Mouse (Mus musculus) heart, adult 8-10 months (tissue): ENCODE data around the gene Gad2. TPM values are rescaled to one million over a fixed set of nuclear protein-coding genes. Genes with fewer than 3 reads are reported as not detected.
A peak's percentile ranks its signal among the peaks of the same experiment; 100 is the strongest.

Experiments
- DNase-seq: peaks from one replicate; pipeline ENCODE4 v3.0.0; 2022; ENCODE audit warnings: low spot score
- total RNA-seq, 4 experiments: library from RNA; stranded (reverse); gene quantifications; 2 replicates each; pipeline ENCODE4 v1.2.4; 2022

Gene Gad2
- total RNA-seq, 4 experiments from 2014 or later = not detected

DNA sequence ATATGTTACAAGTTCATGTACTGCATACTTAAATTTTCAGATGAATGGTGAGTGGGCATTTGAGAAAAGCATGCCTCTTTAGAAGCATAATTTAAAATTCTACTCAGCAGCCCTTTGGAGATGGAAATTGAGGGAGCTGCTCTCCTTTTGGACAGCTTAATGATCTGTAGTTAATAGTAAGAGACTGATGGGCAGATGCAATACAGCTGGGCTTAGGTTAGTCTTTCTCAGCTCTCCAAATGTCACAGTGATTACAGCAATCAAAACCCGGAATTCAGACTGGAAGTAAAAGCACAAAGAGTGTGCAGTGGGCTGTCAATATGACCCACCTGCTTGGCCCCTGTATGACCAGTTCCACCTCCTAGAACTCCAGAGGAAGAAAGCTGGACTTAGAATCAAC is 24.1 kb downstream of the Gad2 start:
- no peak for DNase-seq

DNA sequence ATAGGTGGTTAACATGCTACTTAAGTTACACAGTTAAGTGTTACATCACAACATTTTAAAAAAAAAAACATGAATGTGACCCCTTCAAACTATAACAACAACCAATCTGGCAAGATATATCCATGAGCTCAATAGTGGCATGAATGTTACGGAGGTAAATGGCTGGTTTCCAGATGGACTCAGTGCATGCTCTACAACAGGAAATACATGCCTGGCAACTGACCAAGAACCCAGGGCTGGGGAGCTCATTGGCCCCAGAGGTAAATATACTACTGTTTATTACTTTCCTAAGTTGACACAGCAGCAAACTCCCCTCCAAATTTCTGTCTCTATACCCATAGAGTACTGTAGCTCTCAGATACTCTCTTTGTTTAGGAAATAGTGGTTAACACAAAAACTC is 26.4 kb downstream of the Gad2 start:
- DNase-seq = no peak

DNA sequence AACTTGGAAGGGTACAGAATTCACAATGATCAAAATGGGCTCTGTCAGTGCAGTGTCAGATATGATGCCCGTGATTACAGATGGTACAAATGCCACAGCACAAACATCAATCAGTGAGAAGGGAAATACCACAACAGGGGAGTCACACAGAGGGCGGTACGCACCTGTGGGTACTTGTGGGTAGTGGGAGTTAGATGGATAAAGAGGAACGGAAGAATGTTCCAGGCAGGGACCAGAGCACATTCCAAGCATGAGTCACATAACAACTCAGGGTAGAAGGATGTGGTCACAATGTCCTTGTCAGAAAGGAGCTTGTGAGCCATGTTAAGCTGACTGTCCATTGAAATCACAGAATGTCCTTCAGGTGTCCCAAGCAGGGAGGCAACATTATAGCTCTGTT is 29.8 kb downstream of the Gad2 start:
- no peak for DNase-seq

DNA sequence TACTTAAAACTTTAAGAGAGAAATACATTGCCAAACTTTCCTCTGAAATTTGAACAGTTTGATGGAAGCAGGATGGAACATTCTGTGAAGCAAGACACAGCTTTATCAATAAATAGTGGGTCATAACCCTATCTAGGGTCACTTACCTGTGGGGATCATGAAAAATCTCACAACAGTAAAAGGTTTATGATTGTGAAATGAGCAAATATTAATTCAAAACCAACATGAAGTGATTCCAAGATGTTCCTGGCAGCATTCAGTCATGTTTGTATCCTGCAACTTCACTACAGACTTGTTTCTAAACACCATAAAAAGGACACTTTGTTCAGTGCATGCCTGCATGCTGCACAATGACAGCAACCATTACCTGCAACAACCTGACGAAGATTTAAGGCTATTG is 41.7 kb downstream of the Gad2 start:
- DNase-seq = no peak

DNA sequence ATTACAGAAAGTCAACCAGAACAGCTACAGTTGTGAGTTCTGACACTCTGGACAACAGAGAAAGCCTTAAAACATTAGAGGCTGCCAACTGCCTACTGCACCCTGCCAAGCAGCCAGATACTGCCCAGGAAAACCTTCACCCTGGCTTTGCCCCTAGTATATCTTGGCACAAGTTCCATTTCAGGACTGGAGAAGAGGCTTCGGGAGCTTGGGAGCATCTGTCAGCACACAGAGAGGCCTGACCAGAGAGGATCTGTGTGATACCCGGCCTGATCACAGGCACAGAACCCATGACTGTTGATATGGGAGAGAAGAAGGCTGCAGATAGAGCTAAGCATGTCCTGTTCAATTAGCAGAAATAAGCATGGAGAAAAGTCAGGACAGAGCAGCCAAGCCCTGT is 48.4 kb downstream of the Gad2 start:
- peak; percentile 5 for DNase-seq

DNA sequence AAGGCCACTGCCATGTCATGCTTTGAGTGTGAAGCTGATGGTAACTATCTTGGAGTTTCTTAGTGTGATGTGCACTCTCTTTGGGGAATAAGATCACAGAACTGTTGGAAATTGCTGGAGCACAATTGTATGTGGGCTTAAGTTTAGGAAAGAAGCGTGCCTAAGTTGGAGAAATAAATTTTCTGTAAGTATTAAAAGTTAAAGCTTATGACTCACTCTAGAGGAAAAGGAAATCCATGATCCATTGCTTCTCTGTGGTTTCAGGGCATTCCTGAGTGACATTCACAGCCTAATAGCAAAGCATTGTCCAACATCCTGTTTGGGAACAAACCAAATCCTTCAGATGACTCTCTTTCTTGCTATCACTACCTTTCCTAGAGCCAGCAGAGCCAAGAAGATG is 49.3 kb downstream of the Gad2 start:
- no peak for DNase-seq

DNA sequence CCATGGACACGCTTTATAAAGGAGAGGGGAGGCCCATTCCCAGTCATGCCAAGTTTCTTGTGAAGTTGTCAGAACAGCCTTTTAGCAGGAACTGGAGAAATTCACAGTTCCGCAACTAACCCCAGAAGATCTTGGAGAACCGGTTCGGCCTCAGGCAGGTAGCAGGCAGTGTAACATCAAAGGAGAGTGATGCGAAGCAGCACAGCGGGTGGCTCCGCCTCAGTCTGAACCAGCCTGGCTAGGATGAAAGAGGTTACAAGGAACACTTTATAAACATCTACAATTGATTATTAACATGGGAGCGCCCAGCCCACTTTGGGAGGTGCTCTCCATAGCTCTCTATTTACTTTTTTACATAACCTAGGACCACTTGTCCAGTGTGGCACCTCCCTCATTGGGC is 55.1 kb downstream of the Gad2 start:
- DNase-seq = no peak

DNA sequence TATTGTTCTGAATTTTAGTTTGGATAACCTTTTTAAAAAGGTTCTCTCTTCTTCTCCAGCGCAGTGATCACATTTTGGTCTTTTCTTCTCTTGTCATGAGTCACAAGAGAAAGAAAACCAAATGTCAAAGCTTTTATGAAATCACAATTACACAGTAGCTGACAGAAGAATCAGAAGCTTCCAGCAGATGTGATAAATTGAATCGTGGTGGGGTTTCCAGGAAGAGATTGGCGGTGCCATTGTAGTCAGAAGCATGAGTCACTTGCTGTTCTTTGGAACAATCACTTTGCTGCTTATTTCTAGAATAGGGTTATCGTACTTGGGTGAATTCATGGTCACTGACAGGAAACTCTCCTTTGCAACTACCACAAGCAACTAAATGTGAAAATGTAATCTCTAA is 57.9 kb downstream of the Gad2 start:
- DNase-seq = no peak

DNA sequence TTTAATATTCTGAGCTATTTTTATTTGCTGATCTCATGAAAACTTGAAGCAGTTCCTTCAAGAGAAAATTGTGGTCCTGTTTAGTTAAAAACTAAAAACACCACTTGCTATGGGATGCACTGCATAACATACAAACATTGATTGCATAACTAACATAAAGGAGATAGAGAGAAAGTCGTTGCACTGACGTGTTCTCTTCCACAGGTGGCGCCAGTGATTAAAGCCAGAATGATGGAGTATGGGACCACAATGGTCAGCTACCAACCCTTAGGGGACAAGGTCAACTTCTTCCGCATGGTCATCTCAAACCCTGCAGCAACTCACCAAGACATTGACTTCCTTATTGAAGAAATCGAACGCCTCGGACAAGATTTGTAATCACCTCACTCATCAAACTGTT is 68.0 kb downstream of the Gad2 start:
- DNase-seq = no peak

DNA sequence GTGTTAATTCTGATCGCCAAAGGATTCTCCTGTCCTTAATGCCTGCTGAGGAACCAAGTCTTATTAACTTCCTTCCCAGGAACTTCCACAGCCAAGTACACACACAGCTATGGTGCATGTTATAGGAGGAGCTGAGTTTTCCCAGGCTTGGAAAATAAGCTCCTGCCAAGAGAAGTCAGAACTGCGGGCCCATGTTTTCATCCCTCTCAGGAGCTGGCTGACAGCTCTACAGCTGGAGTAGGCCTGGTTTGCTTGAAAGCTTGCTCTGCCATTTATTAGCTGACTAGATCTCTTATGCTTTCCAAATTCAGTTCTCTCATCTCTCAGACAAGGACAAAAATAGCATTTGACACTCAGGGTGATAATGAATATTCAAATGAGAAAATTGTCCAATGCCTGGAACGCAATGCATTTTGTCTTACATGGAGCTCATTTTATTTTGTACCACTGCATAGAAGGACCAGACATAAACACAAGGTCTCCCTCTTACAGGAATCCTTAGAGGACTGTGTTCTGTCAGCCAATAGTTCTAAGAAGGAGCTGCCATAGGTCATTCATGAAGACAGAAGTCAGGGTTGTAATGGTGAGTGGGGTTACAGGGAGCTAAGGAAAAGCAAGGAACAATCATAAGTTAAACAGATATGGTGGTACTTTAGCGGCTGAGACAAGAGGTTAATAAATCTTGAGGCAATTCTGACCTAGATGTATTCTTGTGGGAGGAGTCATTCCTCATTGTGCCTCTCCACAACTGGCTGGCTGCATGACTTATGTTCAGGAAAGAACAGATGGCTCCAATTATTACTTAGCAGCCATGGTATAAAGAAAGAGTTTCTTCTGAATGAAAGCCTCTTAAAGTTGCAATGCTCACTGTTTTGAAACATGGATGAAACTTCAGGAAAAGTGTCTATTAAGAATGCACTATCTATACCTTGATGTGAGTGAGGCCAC is 83.0 kb downstream of the Gad2 start:
- DNase-seq = peak; percentile 29

DNA sequence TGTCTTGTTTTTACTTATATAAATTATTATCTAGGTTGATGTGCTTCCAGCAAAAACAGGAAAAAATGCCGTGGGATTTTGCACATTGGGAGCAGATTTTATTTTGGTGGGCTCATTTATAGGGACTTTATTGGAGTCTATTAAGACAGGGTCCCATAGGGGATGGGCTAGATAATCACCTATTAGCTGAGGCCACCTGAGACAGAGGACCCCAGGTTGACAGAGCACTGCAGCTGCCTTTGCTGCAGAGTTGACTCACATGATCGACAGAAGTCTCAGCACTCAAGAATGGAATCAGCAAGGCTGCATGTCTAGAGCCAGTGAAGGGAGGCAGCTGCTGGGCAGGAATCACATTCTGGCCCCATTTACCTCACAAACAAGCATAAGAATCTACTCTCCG is 84.2 kb downstream of the Gad2 start:
- DNase-seq = peak; percentile 3

DNA sequence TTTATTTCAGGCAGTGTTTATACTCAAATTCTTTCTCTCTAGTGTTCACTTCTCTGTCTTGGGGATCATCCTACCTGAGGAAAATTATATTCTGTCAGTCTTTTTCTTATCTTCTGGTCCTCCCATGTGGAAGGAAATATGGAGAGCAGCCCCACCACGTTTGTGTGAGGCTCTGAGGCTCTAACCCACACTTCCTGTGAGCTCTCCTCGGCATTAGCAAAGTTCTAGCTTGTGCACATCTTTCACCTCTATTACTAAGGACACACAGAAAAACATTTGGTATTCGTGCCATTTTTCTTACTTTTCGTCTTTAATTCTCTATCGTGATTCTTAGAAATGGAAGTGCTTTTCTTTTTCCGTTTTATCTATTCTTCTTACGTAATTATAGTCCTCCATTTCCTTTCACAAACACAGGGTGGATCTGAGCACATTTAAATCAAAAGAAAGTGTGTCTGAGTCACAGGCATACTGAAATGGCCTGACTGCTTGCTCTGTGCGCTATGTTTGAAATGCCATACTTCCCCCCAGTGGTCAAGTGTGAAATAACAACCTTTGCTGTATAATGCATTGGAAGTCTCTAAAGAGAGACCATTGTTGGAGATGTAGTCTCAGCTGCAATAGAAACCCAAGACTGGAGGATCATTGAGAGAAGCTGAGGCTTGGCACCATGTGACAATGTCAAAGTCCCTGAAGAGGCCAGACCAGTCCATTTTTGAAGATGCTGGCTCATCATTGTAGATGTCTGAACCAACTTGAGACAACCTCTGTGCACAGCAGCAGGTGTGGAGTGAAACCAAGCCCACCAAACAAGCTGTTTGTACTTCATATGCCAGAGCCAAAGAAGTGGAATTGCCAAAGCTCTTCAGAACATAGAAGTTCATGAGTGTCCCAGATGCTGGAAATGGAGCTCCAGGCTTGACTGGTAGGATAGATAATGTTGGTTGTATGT is 99.8 kb downstream of the Gad2 start:
- DNase-seq = peak; percentile 76

DNA sequence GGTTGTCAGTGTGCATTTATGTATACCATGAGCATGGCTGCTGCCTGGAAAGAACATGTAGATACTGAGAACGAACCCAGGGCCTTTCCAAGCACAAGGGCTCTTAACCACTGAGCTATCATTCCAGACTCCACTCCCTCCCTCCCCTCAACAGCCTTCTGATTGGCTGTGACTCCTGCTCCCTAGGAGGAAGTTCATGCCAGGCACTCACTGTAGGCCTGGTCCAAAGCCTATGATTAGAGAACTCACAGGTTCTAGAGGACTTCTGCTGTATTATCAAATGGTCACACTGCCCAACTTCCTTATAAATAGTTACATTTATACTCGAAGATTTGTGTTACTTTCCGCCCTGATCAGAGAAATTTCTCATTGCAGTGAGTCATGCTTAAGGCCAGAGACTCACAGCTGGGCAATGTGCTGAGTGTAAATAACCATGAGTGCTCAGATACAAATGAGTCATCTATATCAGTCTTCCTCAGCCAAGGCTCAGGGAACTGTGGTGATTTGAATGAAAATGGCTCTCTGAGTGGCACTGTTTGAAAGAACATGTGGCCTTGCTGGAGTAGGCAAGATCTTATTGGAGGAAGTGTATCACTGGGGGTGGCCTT is 102.0 kb downstream of the Gad2 start:
- no peak for DNase-seq

DNA sequence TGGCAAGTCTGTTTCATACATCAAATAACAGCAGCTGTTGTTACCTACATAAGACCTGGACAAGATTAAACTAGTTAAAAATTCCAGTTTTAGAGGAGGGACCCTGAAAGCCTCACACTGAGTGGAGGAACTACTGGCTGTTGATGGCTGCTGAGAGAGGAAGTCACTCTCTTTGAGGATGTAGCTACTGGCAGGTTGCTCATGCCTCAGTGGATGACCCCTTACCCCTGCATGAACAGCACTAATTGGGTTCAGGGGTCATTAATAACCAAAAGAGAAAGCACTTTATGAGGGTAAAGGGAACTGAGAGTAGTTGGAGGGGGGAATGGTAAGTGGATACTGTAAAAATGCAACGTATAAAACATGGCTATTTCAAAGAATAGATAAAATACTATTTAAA is 105.1 kb downstream of the Gad2 start:
- no peak for DNase-seq

DNA sequence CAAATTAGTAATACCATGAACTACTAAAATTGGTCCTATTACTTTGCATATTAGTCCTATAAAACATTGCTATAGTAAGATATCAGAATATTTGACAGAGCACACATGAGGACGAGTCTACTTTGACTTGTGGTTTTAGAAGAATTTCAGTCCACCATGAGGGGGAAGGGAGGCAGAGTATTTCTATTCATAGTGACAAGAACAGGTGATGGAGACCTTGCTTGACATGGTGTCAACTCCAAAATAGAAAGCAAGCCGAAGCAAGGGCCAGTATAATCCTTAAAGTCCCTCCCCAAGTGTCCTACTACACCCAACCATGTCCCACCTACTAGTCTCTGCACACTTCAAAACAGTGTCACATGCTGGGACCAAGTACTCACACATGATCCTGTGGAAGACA is 114.1 kb downstream of the Gad2 start:
- DNase-seq = no peak

DNA sequence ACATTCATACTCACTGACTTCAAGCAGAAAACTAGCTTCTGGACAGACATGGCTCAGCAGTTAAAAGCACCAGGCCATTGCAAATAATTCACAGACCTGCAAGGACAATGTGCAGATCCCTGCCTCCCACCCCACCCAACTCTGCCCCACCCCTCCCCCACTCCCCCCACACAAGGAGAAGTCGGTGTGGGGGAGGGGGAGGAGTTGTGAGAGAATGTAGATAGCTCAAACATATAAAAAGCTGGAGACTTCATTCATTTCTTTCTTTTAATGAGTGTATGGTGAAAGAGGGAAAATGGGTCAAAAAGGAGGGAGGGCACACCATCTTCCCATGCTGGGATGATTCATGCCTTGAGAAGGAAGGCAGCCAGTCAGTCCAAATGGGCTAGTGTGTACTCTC is 117.4 kb downstream of the Gad2 start:
- DNase-seq = no peak

DNA sequence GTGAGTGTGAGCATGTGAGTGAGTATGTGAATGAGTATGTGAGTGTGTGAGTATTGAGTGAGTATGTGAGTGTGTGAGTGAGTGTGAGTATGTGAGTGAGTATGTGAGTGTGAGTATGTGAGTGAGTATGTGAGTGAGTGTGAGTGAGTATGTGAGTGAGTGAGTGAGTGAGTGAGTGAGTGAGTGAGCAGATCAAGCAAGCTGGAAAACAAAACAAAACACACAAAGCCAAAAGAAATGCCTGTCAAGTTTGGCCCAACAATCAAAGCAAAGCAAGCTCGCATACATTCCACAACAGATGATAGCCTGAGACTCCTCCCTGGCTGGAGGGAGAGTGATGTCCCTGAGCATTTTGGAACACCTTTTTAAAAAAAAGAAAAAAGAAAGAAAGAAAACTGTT is 118.4 kb downstream of the Gad2 start:
- no peak for DNase-seq

DNA sequence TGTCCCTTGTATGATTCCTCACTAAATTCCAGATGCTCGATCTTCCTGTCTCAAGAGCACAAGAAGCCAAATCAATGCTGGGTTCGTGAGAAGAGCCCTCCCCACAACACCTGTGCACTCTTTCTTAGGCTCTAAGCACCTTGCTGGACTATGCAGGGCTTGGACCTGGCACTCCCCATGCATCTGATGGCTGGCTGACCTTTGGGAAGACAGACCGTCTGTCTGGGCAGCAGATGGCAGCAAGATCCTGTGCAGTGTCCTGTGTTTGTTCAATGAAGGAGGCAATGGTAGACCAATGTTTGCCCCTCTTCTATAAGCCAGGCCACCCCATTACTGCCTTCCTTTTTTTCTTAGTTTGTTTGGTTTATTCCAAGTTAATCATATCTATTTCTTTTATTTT is 119.2 kb downstream of the Gad2 start:
- DNase-seq = no peak
